Mouse (Mus musculus): ENCODE data around the gene Pnp2.

Pnp2 gene

DNA sequence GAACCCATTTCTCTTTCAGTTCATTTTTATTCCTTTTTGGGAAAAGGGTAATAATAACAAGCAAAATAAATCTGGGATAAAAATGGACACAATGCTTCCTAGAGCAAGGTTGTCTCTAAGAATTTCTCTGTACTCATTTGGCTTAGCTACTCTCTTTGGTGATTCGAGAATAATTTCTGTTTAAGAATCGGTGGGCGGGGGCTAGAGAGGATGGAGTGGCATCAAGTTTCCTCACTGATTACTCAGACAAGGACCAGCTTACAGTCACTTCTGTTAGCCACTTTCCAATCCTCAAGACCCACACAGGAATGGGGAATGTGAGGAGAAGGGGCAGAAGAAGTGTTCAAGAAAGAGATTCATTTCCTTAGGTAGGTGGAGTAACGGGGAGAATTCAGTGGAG, 53.0 kb downstream of the Pnp2 start:
- no peak for DNase-seq (ENCODE audit: low spot score in 2 of 2)

- DNase-seq (ENCODE audit: low spot score in 2 of 2), result no peak
Observed at GRCm38 (mm10) chr14:51009572-51009971, 53.8 kb downstream of the Pnp2 start.
